Comparison of ENCODE assay signal across 21 mouse cellular contexts in the genomic region with DNA sequence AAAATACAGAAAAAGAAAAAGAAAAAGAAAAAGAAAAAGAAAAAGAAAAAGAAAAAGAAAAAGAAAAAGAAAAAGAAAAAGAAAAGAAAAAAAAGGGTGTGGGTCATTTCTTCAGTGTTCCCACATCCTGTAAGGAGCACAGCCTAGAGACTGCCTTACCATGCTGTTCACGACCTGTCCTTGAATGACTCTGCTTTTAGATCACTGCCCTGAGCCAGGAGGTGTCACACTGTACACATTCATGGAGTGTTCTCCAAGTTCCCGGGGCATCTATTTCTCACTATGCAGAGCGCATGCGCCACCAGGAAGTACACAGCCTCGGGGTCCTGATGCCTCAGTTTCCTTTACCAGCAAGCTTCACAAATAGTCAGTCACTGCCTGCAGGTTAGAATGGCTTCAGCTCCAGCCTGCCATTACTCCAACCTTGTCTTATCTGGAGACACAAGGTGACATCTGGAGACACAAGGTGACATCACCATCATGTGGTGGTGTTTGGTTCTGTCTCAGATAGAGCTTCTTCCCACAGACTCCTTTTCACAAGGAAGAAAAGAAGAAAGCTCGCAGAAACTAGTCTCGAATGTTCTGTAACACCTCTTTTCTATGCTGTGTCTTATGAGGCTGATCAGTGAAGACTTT. TPM values are rescaled to one million over a fixed set of nuclear protein-coding genes. Genes with fewer than 3 reads are reported as not detected.
DNase-seq lines count a peak whose midpoint lies in the region; ATAC-seq lines count a peak whose summit lies in the region.
"Had no signal": no experiment of that assay in that cellular context is flagged by ENCODE, and none has a peak within 500 bp of the region (broad histone marks: within the 10 kb centered on the region; RNA-seq: fewer than 3 reads in every experiment).

No protein-coding gene starts in this region.

- peaks cover 6% of the 10 kb centered on the region for H3K4me1 ChIP-seq in embryonic facial prominence, embryonic 14.5 days (ENCODE audit: control insufficient read depth, insufficient read depth, low read length)
- H3K4me1 ChIP-seq in embryonic facial prominence, embryonic 10.5 days, result peaks cover 16% of the 10 kb centered on the region

- no peak overlapping the region for H3K4me3 ChIP-seq in embryonic facial prominence, embryonic 14.5 days (ENCODE audit: low read depth, low read length)
- no peak overlapping the region for H3K4me3 ChIP-seq in embryonic facial prominence, embryonic 10.5 days
- H3K4me3 ChIP-seq: embryonic facial prominence, embryonic 12.5 days; forebrain, embryonic 12.5 days; heart, adult 2 months; heart, embryonic 15.5 days; hindbrain, embryonic 10.5 days had no signal

- no peaks in the 10 kb centered on the region for H3K27me3 ChIP-seq in embryonic facial prominence, embryonic 14.5 days (replicated peaks; ENCODE audit: control insufficient read depth, insufficient read depth, low read length)
- H3K27me3 ChIP-seq in embryonic facial prominence, embryonic 10.5 days (replicated peaks; ENCODE audit: low read depth, poor library complexity, severe bottlenecking), result no peaks in the 10 kb centered on the region
- H3K27me3 ChIP-seq: embryonic facial prominence, embryonic 12.5 days; forebrain, embryonic 12.5 days; heart, embryonic 15.5 days had no signal

- ATAC-seq in embryonic facial prominence, embryonic 14.5 days (ENCODE audit: low read depth), result 0 out of 2 replicates have a peak, but pooled peaks have one; percentile 32
- peak; percentile 47; the same call in 1 of the 2 replicates for ATAC-seq in megakaryocyte progenitor cell, adult 5-6 weeks (replicated peaks; ENCODE audit: poor library complexity)
- ATAC-seq: forebrain, embryonic 16.5 days had no signal

- no peak overlapping the region for H3K4me2 ChIP-seq in embryonic facial prominence, embryonic 14.5 days (ENCODE audit: low read depth, low read length)
- H3K4me2 ChIP-seq: embryonic facial prominence, embryonic 12.5 days; forebrain, embryonic 12.5 days; heart, embryonic 11.5 days; heart, embryonic 15.5 days; hindbrain, embryonic 14.5 days had no signal

- no peak overlapping the region for H3K27ac ChIP-seq in embryonic facial prominence, embryonic 14.5 days (replicated peaks; ENCODE audit: low read depth, low read length)
- H3K27ac ChIP-seq in embryonic facial prominence, embryonic 10.5 days (replicated peaks), result no peak overlapping the region
- H3K27ac ChIP-seq: embryonic facial prominence, embryonic 12.5 days; forebrain, embryonic 12.5 days; heart, adult 2 months; heart, embryonic 15.5 days; hindbrain, embryonic 10.5 days; hindbrain, embryonic 14.5 days had no signal

- H3K9me3 ChIP-seq in embryonic facial prominence, embryonic 14.5 days (ENCODE audit: control insufficient read depth, low read length), result no peaks in the 10 kb centered on the region
- H3K9me3 ChIP-seq in embryonic facial prominence, embryonic 10.5 days, result no peaks in the 10 kb centered on the region
- H3K9me3 ChIP-seq: embryonic facial prominence, embryonic 12.5 days; forebrain, embryonic 12.5 days; heart, embryonic 15.5 days; hindbrain, embryonic 10.5 days had no signal

- WGBS in embryonic facial prominence, embryonic 14.5 days, result 89% methylated on average over 7 of the region's 7 CpGs
- WGBS in embryonic facial prominence, embryonic 10.5 days, result 90% methylated on average over 7 of the region's 7 CpGs

- H3K36me3 ChIP-seq in embryonic facial prominence, embryonic 14.5 days (ENCODE audit: control insufficient read depth, insufficient read depth, low read length), result no peaks in the 10 kb centered on the region
- H3K36me3 ChIP-seq in embryonic facial prominence, embryonic 10.5 days (replicated peaks), result no peaks in the 10 kb centered on the region
- H3K36me3 ChIP-seq: embryonic facial prominence, embryonic 12.5 days; forebrain, embryonic 12.5 days; heart, embryonic 15.5 days; hindbrain, embryonic 10.5 days had no signal

- DNase-seq in embryonic facial prominence, embryonic 14.5 days (ENCODE audit: low spot score), result no peak
- DNase-seq in embryonic facial prominence, embryonic 10.5 days (ENCODE audit: low spot score), result no peak
- DNase-seq in R1 (ENCODE audit: low read depth, low spot score), result peak; percentile 50
- no peak for DNase-seq in ovary, adult 18-20 months (ENCODE audit: low spot score)
- DNase-seq in gastrocnemius, postnatal 25 days, result no peak
- DNase-seq in urinary bladder, postnatal 14 days (ENCODE audit: low spot score), result no peak
- DNase-seq: adrenal gland, postnatal 25 days; cerebellum, adult 8-10 months; cerebellum, postnatal 14 days; embryo, embryonic 11 days; gastrocnemius, postnatal 10 days; heart, adult 2 months; heart, postnatal 14 days had no signal

- no peak overlapping the region for H3K9ac ChIP-seq in embryonic facial prominence, embryonic 14.5 days (ENCODE audit: low read depth, low read length)
- H3K9ac ChIP-seq: embryonic facial prominence, embryonic 12.5 days; forebrain, embryonic 12.5 days; heart, embryonic 15.5 days; hindbrain, embryonic 14.5 days had no signal

RNA-seq across cellular contexts. Expression of a gene that starts 48.4 kb away (rescaled TPM):
- 397 and 404 TPM in 2 replicates for polyA plus RNA-seq in embryonic facial prominence, embryonic 14.5 days (2014; fragmentation: Nextera tagmentation; extraction: Ambion mirVana)
- polyA plus RNA-seq in embryonic facial prominence, embryonic 10.5 days (2016; fragmentation: Nextera tagmentation; extraction: Ambion mirVana), result 510 and 513 TPM in 2 replicates
- total RNA-seq in megakaryocyte progenitor cell, adult 5-6 weeks (2015), result 372 and 397 TPM in 2 replicates
- 362 TPM in 2 replicates for total RNA-seq in megakaryocyte progenitor cell, adult 5-6 weeks (2017)
- total RNA-seq in gastrocnemius, postnatal 25 days (2021), result 100 to 1,000 TPM; 140 to 155 TPM
